Mouse (Mus musculus) forebrain, embryonic 14.5 days (tissue): ENCODE results near the gene Gm42417. TPM values are rescaled to one million over a fixed set of nuclear protein-coding genes. Genes with fewer than 3 reads are reported as not detected.

ENCODE experiments used
- ATAC-seq: fragments of 200-750 bp; cut with Nextera tagmentation; 2 replicates; pipeline ENCODE4 v1.8.0; 2017; ENCODE audit warnings: mild to moderate bottlenecking, moderate library complexity
- DNase-seq: peaks from one replicate; pipeline ENCODE4 v3.0.0-alpha.2; 2015; ENCODE audit warnings: low spot score
- H3K27ac ChIP-seq: fragments of 300-500 bp; sonication (generic); 2 replicates; pipeline ENCODE4 v1.5.1; 2014; ENCODE audit warnings: low read depth, mild to moderate bottlenecking, control low read depth, low read length, moderate library complexity
- H3K27me3 ChIP-seq: fragments of 300-500 bp; sonication (generic); replicated peaks from 2 replicates; pipeline ENCODE4 v1.6.1; 2014; ENCODE audit warnings: low read length, control low read depth, mixed read lengths; ENCODE audit not compliant: control insufficient read depth, insufficient read depth
- H3K36me3 ChIP-seq: fragments of 300-500 bp; sonication (generic); 2 replicates; pipeline ENCODE4 v1.6.1; 2014; ENCODE audit warnings: low read length, control low read depth; ENCODE audit not compliant: control insufficient read depth, insufficient read depth
- H3K4me1 ChIP-seq: fragments of 300-500 bp; sonication (generic); 2 replicates; pipeline ENCODE4 v1.6.1; 2014; ENCODE audit warnings: antibody characterized with exemption, low read length, control low read depth; ENCODE audit not compliant: control insufficient read depth, insufficient read depth
- H3K4me2 ChIP-seq: fragments of 300-500 bp; sonication (generic); 2 replicates; pipeline ENCODE4 v1.6.1; 2014; ENCODE audit warnings: mild to moderate bottlenecking, control low read depth, low read length
- H3K4me3 ChIP-seq: fragments of 300-500 bp; sonication (generic); 2 replicates; pipeline ENCODE4 v1.5.1; 2014; ENCODE audit warnings: low read depth, low read length, control low read depth
- H3K9ac ChIP-seq: fragments of 300-500 bp; sonication (generic); 2 replicates; pipeline ENCODE4 v1.6.1; 2014; ENCODE audit warnings: mild to moderate bottlenecking, low read length, control low read depth, moderate library complexity
- H3K9me3 ChIP-seq: fragments of 300-500 bp; sonication (generic); replicated peaks from 2 replicates; pipeline ENCODE4 v1.6.1; 2016; ENCODE audit warnings: low read length, control low read depth, mixed read lengths; ENCODE audit not compliant: control insufficient read depth
- WGBS: fragments of 180-500 bp; shearing (Covaris S2); extraction: QIAGEN DNeasy Blood & Tissue Kit; methylation state at CpG from one replicate; pipeline ENCODE4 v1.1.7; 2014; 5-methylcytosine and 5-hydroxymethylcytosine counted together
- polyA plus RNA-seq: library from polyadenylated mRNA; unstranded; fragments of >200 nt; fragmentation: Nextera tagmentation; extraction: Ambion mirVana; gene quantifications from 2 replicates; pipeline ENCODE4 v1.2.1, GENCODE M21; 2014

Gene Gm42417
- polyA plus RNA-seq, 1 experiment from 2014 or later, result not detected

DNA sequence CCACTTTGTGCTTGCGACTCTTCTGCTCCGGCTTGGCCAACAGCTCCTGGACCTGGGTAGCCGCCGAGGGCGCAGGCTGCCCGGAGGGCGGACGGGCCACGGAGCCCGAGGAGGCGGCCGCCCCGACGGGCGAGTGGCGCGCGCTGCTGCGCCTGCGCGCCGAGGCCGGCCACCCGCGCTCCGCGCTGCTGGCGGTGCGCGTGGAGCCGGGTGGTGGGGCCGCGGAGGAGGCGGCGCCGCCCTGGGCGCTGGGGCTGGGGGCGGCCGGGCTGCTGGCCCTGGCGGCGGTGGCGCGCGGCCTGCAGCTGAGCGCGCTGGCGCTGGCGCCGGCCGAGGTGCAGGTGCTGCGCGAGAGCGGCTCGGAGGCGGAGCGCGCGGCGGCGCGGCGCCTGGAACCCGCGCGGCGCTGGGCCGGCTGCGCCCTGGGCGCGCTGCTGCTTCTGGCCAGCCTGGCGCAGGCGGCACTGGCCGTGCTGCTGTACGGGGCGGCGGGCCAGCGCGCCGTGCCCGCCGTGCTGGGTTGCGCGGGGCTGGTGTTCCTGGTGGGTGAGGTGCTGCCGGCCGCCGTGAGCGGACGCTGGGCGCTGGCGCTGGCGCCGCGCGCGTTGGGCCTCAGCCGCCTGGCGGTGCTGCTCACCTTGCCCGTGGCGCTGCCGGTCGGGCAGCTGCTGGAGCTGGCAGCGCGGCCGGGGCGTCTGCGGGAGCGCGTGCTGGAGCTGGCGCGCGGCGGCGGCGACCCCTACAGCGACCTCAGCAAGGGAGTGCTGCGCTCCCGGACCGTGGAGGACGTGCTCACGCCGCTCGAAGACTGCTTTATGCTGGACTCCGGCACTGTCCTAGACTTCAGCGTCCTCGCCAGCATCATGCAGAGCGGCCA is 26.9 kb downstream of the Gm42417 start:
- Histone ChIP-seq H3K4me1 (peaks cover 20% of the 10 kb centered on the region), H3K4me3 (peak overlapping the region; percentile 92), H3K27ac (peak overlapping the region; percentile 99), H3K9me3 (no peaks in the 10 kb centered on the region), H3K27me3 (no peaks in the 10 kb centered on the region), H3K4me2 (peak overlapping the region; percentile 94), H3K9ac (peak overlapping the region; percentile 88), H3K36me3 (peaks cover 8% of the 10 kb centered on the region; the same call in 1 of the 2 replicates)
- peak; percentile 61 for DNase-seq
- under 1% methylated on average over 85 of the region's 126 CpGs for WGBS
- peak; percentile 76 for ATAC-seq

DNA sequence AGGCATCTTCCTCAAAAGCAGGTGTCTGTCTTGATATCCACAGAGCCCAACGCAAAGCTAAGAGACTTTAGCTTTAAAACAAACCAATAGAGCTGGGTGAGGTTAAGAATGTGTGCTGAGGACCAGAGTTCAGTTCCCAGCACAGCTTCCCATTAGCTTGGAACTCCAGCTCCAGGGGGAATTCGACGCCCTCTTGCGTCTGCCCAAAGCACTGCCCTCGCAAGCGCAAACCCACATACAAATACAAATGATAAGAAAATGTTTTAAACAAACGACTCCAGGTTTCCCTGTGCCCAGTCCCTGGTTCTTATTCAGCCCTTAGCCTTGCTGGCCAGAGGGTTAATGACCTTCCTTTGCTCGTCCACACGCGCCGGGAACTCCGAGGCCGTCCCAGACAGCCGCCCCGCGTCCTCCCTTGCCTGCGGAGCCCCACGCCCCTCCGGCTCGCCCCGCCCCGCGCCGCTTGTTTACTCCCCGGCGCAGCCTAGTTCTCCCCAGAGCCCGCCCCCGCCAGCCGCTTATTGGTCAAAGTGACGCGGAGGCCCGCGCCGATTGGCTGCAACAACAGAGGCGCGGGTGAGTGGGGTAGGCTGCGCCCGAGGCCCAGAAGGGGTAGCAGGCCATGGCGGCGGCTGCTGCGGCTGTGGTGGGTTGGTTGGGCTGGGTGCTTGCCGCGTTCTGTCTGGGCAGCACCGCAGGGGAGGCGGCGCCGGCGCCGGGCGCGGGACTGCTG is 27.8 kb downstream of the Gm42417 start, which contains the start of gene Cnnm3:
Cnnm3 (plus strand) TSS at position 579 of the 733 bp plus-strand sequence.
- 2% methylated on average over 42 of the region's 51 CpGs for WGBS
- peak; percentile 99 for DNase-seq
- H3K9me3 ChIP-seq, result no peaks in the 10 kb centered on the region
- peak within 1 kb of the TSS; percentile 94 for H3K4me2 ChIP-seq
- peak within 1 kb of the TSS; percentile 92 for H3K4me3 ChIP-seq
- peak within 1 kb of the TSS; percentile 88 for H3K9ac ChIP-seq
- H3K4me1 ChIP-seq, result peaks cover 20% of the 10 kb centered on the region
- peak; percentile 98 for ATAC-seq
- H3K36me3 ChIP-seq, result peaks cover 12% of the 10 kb centered on the region
- no peaks in the 10 kb centered on the region for H3K27me3 ChIP-seq
- peak within 1 kb of the TSS; percentile 99 for H3K27ac ChIP-seq

DNA sequence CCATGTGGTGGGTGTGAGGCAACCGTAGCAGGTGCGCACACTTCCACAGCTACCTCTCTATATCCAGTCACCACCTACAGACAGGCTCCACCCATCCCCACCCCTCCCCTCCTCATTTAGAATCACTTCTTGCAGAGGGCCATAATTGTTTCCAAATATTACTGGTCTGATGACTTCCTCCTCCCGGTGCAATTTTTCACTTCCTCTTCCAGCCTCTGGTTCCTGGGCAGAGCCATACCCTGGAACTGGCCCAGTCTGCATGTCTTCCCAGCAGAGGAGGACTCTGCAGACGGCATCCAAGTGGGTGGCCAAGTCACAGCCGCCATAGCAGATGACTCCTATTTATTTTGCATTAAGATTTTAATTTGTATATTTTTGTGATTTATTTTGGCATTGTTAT is 31.0 kb downstream of the Gm42417 start:
- H3K36me3 ChIP-seq, result peaks cover 11% of the 10 kb centered on the region; the same call in 1 of the 2 replicates
- H3K9me3 ChIP-seq, result no peaks in the 10 kb centered on the region
- no peak overlapping the region for H3K4me3 ChIP-seq
- H3K4me2 ChIP-seq, result no peak overlapping the region
- peaks cover 3% of the 10 kb centered on the region; the same call in 1 of the 2 replicates for H3K4me1 ChIP-seq
- H3K27me3 ChIP-seq, result no peaks in the 10 kb centered on the region
- H3K9ac ChIP-seq, result no peak overlapping the region
- 90% methylated on average over 5 of the region's 5 CpGs for WGBS
- ATAC-seq (no peak), DNase-seq (no peak)
- H3K27ac ChIP-seq, result no peak overlapping the region

DNA sequence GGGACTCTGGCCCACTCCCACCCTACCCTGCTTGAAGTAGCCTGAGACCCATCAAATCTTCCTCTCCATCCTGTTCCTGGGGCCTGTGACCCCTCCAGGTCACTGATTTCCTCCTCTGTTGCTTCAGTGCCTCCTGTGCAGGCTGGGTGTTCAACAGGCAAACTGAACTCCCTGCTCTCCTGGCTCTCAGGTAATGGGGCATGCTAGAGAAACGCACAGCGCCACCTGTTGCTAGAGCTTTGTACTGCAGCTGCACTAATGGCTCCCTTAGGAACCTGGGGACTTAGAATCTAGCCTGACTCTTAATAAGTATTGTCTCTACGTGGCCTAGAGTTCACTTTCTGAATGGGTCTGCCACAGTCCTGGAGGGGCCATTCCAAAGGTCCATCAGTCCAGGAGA is 38.0 kb downstream of the Gm42417 start:
- Histone ChIP-seq H3K27me3 (no peaks in the 10 kb centered on the region), H3K4me2 (no peak overlapping the region), H3K4me1 (no peaks in the 10 kb centered on the region), H3K36me3 (peaks cover 22% of the 10 kb centered on the region), H3K9ac (no peak overlapping the region), H3K9me3 (no peaks in the 10 kb centered on the region), H3K27ac (no peak overlapping the region), H3K4me3 (no peak overlapping the region)
- peak; percentile 52; the same call in 1 of the 2 replicates for ATAC-seq
- 4% methylated on average over 3 of the region's 3 CpGs for WGBS
- peak; percentile 80 for DNase-seq

DNA sequence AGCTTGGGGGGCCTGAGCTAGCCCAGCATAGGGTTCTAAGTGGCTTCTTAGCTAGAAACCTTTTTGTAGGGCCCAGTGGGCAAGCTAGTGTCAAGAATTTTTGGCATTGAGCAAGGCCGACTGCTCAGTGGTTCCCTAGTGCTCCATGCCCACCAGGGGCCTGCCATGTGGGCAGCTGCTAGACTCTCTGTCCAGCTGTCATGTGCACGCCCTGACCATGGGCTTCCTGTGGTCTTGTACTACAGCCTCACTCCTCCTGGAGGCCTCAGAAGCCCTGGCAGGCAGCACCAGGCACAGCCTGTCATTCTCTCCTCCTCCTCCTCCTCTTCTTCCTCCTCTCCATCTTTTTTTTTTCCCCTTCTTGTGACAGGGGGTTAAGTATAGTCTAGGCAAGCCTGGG is 41.9 kb downstream of the Gm42417 start:
- no peak for DNase-seq
- Histone ChIP-seq H3K4me2 (no peak overlapping the region), H3K9ac (no peak overlapping the region), H3K4me1 (no peaks in the 10 kb centered on the region), H3K27ac (no peak overlapping the region), H3K36me3 (peaks cover 15% of the 10 kb centered on the region), H3K27me3 (no peaks in the 10 kb centered on the region), H3K9me3 (no peaks in the 10 kb centered on the region), H3K4me3 (no peak overlapping the region)
- ATAC-seq, result no peak
- WGBS, result 76% methylated on average over 2 of the region's 2 CpGs

DNA sequence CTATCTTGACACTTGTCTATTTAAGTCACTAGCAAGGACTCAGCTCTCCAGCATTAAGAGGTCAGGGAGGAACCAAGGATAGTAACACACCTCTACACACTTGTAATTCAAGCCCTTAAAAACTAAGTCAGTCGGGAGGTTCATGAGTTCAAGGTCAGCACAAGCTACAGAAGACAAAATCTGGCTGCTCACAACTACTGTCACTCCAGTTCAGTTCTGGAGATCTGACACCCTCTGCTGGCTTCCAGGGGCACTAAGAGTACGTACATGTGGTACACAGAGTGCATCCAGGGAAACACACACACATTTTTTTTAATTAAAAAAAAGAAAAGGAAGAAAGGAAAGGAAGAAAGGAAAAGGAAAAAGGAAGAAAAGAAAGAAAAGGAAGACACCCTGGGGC is 42.5 kb downstream of the Gm42417 start:
- Histone ChIP-seq H3K36me3 (peaks cover 15% of the 10 kb centered on the region), H3K27me3 (no peaks in the 10 kb centered on the region), H3K4me3 (no peak overlapping the region), H3K9ac (no peak overlapping the region), H3K27ac (no peak overlapping the region), H3K4me1 (no peaks in the 10 kb centered on the region), H3K9me3 (no peaks in the 10 kb centered on the region), H3K4me2 (no peak overlapping the region)
- ATAC-seq, result no peak
- peak; percentile 52 for DNase-seq
- 61% methylated on average over 2 of the region's 2 CpGs for WGBS

DNA sequence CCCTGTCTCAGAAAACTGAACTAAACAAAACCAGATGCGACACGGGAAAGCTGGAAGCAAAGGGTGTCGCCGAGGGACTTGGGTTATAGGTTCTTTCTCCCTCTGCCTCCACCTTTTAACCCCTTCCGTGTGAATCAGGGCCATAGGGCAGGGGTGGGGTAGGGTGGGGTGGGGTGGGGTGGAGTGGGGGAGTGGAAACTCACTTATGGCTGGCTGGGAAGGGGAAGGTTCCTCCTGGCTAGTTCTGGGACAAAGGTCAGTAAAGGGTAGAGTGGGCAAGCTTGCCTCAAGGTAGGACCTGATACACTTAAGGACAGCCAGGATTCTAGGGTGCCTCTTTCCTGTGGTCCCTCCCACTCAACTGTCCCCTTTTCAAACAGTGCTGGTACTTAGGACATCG is 45.9 kb downstream of the Gm42417 start:
- no peaks in the 10 kb centered on the region for H3K9me3 ChIP-seq
- no peaks in the 10 kb centered on the region for H3K36me3 ChIP-seq
- H3K4me3 ChIP-seq, result no peak overlapping the region
- H3K27ac ChIP-seq, result no peak overlapping the region
- no peak for ATAC-seq
- DNase-seq, result no peak
- H3K27me3 ChIP-seq, result no peaks in the 10 kb centered on the region
- H3K4me2 ChIP-seq, result no peak overlapping the region
- no peak overlapping the region for H3K9ac ChIP-seq
- no peaks in the 10 kb centered on the region for H3K4me1 ChIP-seq
- 90% methylated on average over 5 of the region's 6 CpGs for WGBS

DNA sequence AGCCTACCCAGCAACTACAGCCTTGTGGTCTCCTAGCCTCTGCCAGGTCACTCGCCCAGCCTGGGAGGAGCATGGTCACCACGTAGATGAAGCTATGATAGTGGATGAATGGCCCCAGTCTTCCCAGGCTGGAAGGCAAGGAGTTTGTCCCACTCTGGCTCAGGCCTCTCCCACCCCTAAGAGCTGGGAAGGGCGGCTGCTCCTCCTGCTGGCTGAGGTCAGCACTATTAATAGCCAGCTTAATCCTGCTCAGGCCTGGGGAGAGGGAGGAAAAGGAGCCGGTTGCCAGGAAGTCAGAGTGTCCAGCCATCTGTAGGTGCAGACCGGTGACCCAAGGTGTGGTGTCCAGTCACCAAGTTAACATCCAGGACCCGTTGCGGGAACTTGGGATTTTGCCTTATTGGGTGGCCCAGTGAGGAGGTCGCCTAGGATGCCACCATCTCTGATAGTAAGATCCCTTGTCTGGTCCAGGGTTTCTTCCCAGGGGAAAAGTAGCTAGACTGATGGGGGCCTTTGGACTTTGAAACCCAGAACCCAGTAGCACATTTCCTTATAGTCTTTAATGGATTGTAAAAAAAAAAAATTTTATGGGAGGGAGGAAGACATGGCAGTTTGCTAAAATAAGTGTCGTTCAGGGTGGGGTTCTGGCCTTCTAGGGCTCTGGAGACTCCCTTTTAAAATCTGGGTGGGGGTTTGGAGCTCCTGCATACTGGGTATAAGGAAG is 46.7 kb downstream of the Gm42417 start:
- H3K36me3 ChIP-seq, result no peaks in the 10 kb centered on the region
- ATAC-seq (0 out of 2 replicates have a peak, but pooled peaks have one; percentile 26), DNase-seq (no peak)
- 45% methylated on average over 9 of the region's 9 CpGs for WGBS
- no peak overlapping the region for H3K4me3 ChIP-seq
- no peak overlapping the region for H3K27ac ChIP-seq
- H3K4me2 ChIP-seq, result no peak overlapping the region
- H3K4me1 ChIP-seq, result no peaks in the 10 kb centered on the region
- H3K27me3 ChIP-seq, result no peaks in the 10 kb centered on the region
- no peaks in the 10 kb centered on the region for H3K9me3 ChIP-seq
- no peak overlapping the region for H3K9ac ChIP-seq
